Comparison of ENCODE assay signal across 9 mouse cellular contexts in genomic region chr6:143174906-143175656, GRCm38 (mm10). TPM values are rescaled to one million over a fixed set of nuclear protein-coding genes. Genes with fewer than 3 reads are reported as not detected.
DNase-seq lines count a peak whose midpoint lies in the region; ATAC-seq and TF ChIP-seq lines count a peak whose summit lies in the region.
"Had no signal": no experiment of that assay in that cellular context is flagged by ENCODE, and none has a peak within 500 bp of the region (broad histone marks: within the 10 kb centered on the region; RNA-seq: fewer than 3 reads in every experiment).

No protein-coding gene starts in this region.

- dilution Hi-C loops in CH12.LX (cut with MboI; ENCODE audit: extremely low pct_ligation_motif_present, extremely low pct_unique_long_range_greater_than_20kb, low sequenced_read_pairs): loop anchor here (25.0 kb wide), 1 partner anchor 88 kb away; no protein-coding TSS in a partner anchor

- no peak for TF ChIP-seq EP300 in CH12.LX (IDR thresholded peaks at IDR 0.05; ENCODE audit: low read length)

- TF ChIP-seq RAD21 in CH12.LX (IDR thresholded peaks at IDR 0.05; ENCODE audit: low read depth, low read length): peak; percentile 78

- TF ChIP-seq CTCF in CH12.LX (conservative IDR thresholded peaks at IDR 0.05 in 1 of 2, IDR thresholded peaks at IDR 0.05 in 1 of 2; ENCODE audit: low read depth in 2 of 2, low read length in 2 of 2): peak; percentile 49 to 77; a peak in 3 of 4 replicates

- peak; percentile 15; the same call in 1 of the 2 replicates for ATAC-seq in midbrain, embryonic 13.5 days

- H3K4me1 ChIP-seq in CH12.LX (ENCODE audit: control insufficient read depth in 1 of 2, insufficient read depth in 2 of 2): peaks cover 27 to 61% of the 10 kb centered on the region in 2 experiments
- H3K4me1 ChIP-seq in midbrain, embryonic 13.5 days (replicated peaks): peaks cover 22% of the 10 kb centered on the region

- H3K79me2 ChIP-seq in CH12.LX (replicated peaks; ENCODE audit: control insufficient read depth, extremely low read depth, insufficient read depth, poor library complexity, severe bottlenecking): peaks cover 80% of the 10 kb centered on the region

- intact Hi-C loops in heart, postnatal 36 days (cut with DNase I): loop anchor here (1.0 to 10.0 kb wide), 4 partner anchors 74 to 400 kb away; partner anchors contain the start of gene C2cd5
- intact Hi-C loops in left cerebral cortex, postnatal 4 days (cut with DNase I): loop anchor here (10.0 kb wide), 1 partner anchor 140 kb away; no protein-coding TSS in a partner anchor

- H3K27ac ChIP-seq in CH12.LX (ENCODE audit: insufficient read depth, low read depth): no peak overlapping the region; the same call in 1 of the 2 replicates
- H3K27ac ChIP-seq in midbrain, embryonic 13.5 days: no peak overlapping the region
- H3K27ac ChIP-seq: liver, embryonic 15.5 days had no signal

- DNase-seq in gastrocnemius, postnatal 10 days: peak; percentile 27
- DNase-seq in gastrocnemius, postnatal 25 days: no peak
- peak; percentile 50 for DNase-seq in CH12.LX (ENCODE audit: extremely low read depth)
- peak; percentile 58 for DNase-seq in cerebellum, adult 9-10 months
- peak; percentile 34 to 36 for DNase-seq in heart, postnatal 36 days
- DNase-seq in left cerebral cortex, postnatal 4 days: peak; percentile 34
- DNase-seq in urinary bladder, postnatal 25 days (ENCODE audit: low spot score): no peak

- H3K9ac ChIP-seq in CH12.LX (ENCODE audit: insufficient read depth, low read depth): no peak overlapping the region
- H3K9ac ChIP-seq in midbrain, embryonic 13.5 days (replicated peaks): no peak overlapping the region
- H3K9ac ChIP-seq: liver, embryonic 15.5 days had no signal

- no peak overlapping the region for H3K4me3 ChIP-seq in CH12.LX (replicated peaks in 1 of 3; ENCODE audit: low read depth in 2 of 3, low read length in 2 of 3, poor library complexity in 1 of 3)
- no peak overlapping the region for H3K4me3 ChIP-seq in midbrain, embryonic 13.5 days (replicated peaks)
- H3K4me3 ChIP-seq: liver, embryonic 15.5 days had no signal

- H3K4me2 ChIP-seq in CH12.LX (ENCODE audit: insufficient read depth, low read depth, poor library complexity, severe bottlenecking): no peak overlapping the region
- H3K4me2 ChIP-seq in midbrain, embryonic 13.5 days (replicated peaks): no peak overlapping the region
- H3K4me2 ChIP-seq: liver, embryonic 15.5 days had no signal

- no peaks in the 10 kb centered on the region for H3K27me3 ChIP-seq in CH12.LX (replicated peaks)
- H3K27me3 ChIP-seq in midbrain, embryonic 13.5 days: no peaks in the 10 kb centered on the region
- H3K27me3 ChIP-seq: liver, embryonic 15.5 days had no signal

- H3K9me3 ChIP-seq in CH12.LX (replicated peaks; ENCODE audit: low read length): no peaks in the 10 kb centered on the region
- H3K9me3 ChIP-seq in midbrain, embryonic 13.5 days: no peaks in the 10 kb centered on the region
- H3K9me3 ChIP-seq: liver, embryonic 15.5 days had no signal

- no peak for TF ChIP-seq POLR2A in CH12.LX (IDR thresholded peaks at IDR 0.05; ENCODE audit: low read depth, low read length)

- in situ Hi-C loops in CH12.LX (cut with MboI; ENCODE audit: low pct_ligation_motif_present, low pct_unique_long_range_greater_than_20kb, low sequenced_read_pairs): no loop called here

- 43% methylated on average over 3 of the region's 3 CpGs for WGBS in midbrain, embryonic 13.5 days

- peaks cover 29 to 79% of the 10 kb centered on the region in 2 experiments for H3K36me3 ChIP-seq in CH12.LX (replicated peaks in 1 of 2; ENCODE audit: control insufficient read depth in 1 of 2, insufficient read depth in 1 of 2, low read length in 1 of 2)
- H3K36me3 ChIP-seq in midbrain, embryonic 13.5 days: peaks cover 16% of the 10 kb centered on the region

TF ChIP-seq in CH12.LX, 34 proteins besides CTCF, POLR2A, EP300 and RAD21:
- no peak for TF ChIP-seq HCFC1 (IDR thresholded peaks at IDR 0.05; ENCODE audit: low read depth, low read length)
- peak; percentile 65 for TF ChIP-seq SMC3 (IDR thresholded peaks at IDR 0.05; ENCODE audit: low read depth, low read length)
- peak; percentile 21; the same call in 1 of the 2 replicates for TF ChIP-seq IRF4 (IDR thresholded peaks at IDR 0.05; ENCODE audit: low read depth, low read length)

RNA-seq across cellular contexts. Expression of gene Etnk1, which starts 8.1 kb away (rescaled TPM):
- 10 to 100 TPM; 16.1 to 20.3 TPM for total RNA-seq in gastrocnemius, postnatal 10 days (2021)
- 10 to 100 TPM; 15.6 to 16.5 TPM for total RNA-seq in gastrocnemius, postnatal 25 days (2021)
- total RNA-seq in CH12.LX (2012; rRNA removed) (27.0 and 27.1 TPM in 2 replicates), CH12.LX (2014; rRNA removed) (33.4 and 35.1 TPM in 2 replicates)
- 28.4 and 32.8 TPM in 2 replicates for polyA plus RNA-seq in CH12.LX (2012; ENCODE audit: insufficient read length, low read depth)
- 10 to 100 TPM; 23.8 to 26.9 TPM for total RNA-seq in heart, postnatal 36 days (2021)
- total RNA-seq in left cerebral cortex, postnatal 4 days (2021): 100 to 1,000 TPM; 127 to 129 TPM
- polyA plus RNA-seq in midbrain, embryonic 13.5 days (2015; fragmentation: Nextera tagmentation; extraction: Ambion mirVana): 32.8 and 34.2 TPM in 2 replicates

Comparison
In these comparisons a context has a peak if more than half of its experiments do, and no peak if none do; other contexts are left out.
1. DNase-seq: peak in gastrocnemius, postnatal 10 days (single experiment), CH12.LX (single experiment), cerebellum, adult 9-10 months (single experiment), heart, postnatal 36 days (2 of 2) and left cerebral cortex, postnatal 4 days (single experiment); none in gastrocnemius, postnatal 25 days (single experiment) and urinary bladder, postnatal 25 days (single experiment).